Mouse (Mus musculus) olfactory bulb, adult 2 months (tissue): ENCODE data around the gene U2surp. TPM values are rescaled to one million over a fixed set of nuclear protein-coding genes. Genes with fewer than 3 reads are reported as not detected.

Experiments
- H3K27ac ChIP-seq: fragments of 200-500 bp; 2 replicates; pipeline ENCODE4 v1.5.1; 2012; ENCODE audit warnings: low read depth, low read length; ENCODE audit not compliant: insufficient read depth
- H3K4me1 ChIP-seq: fragments of 200-500 bp; 2 replicates; pipeline ENCODE4 v1.6.1; 2012; ENCODE audit warnings: low read length; ENCODE audit not compliant: control insufficient read depth, insufficient read depth
- H3K4me3 ChIP-seq: fragments of 200-500 bp; 2 replicates; pipeline ENCODE4 v1.5.1; 2012; ENCODE audit warnings: mild to moderate bottlenecking, low read depth, low read length, moderate library complexity; ENCODE audit not compliant: insufficient read depth
- CTCF ChIP-seq: fragments of 200-500 bp; IDR thresholded peaks from 2 replicates; pipeline ENCODE4 v1.5.1; 2012; ENCODE audit warnings: low read depth, mild to moderate bottlenecking, low read length, moderate library complexity; ENCODE audit not compliant: insufficient read depth
- POLR2A ChIP-seq: fragments of 200-500 bp; IDR thresholded peaks from 2 replicates; pipeline ENCODE4 v1.6.1; 2012; ENCODE audit warnings: mild to moderate bottlenecking, low read depth, low read length, moderate library complexity; ENCODE audit not compliant: insufficient read depth
- WGBS: fragments of 180-500 bp; shearing (Covaris S2); methylation state at CpG from one replicate; pipeline ENCODE4 v1.1.7; 2018; 5-methylcytosine and 5-hydroxymethylcytosine counted together
- polyA plus RNA-seq: library from polyadenylated mRNA; stranded (reverse); fragments of >200 nt; gene quantifications from 2 replicates; pipeline ENCODE4 v1.2.4, GENCODE M21; 2012; ENCODE audit warnings: low replicate concordance; ENCODE audit not compliant: missing spikeins, insufficient read depth, insufficient read length

U2surp gene
- polyA plus RNA-seq, result 129 TPM in 1 of 2 replicates, not detected in the other

DNA sequence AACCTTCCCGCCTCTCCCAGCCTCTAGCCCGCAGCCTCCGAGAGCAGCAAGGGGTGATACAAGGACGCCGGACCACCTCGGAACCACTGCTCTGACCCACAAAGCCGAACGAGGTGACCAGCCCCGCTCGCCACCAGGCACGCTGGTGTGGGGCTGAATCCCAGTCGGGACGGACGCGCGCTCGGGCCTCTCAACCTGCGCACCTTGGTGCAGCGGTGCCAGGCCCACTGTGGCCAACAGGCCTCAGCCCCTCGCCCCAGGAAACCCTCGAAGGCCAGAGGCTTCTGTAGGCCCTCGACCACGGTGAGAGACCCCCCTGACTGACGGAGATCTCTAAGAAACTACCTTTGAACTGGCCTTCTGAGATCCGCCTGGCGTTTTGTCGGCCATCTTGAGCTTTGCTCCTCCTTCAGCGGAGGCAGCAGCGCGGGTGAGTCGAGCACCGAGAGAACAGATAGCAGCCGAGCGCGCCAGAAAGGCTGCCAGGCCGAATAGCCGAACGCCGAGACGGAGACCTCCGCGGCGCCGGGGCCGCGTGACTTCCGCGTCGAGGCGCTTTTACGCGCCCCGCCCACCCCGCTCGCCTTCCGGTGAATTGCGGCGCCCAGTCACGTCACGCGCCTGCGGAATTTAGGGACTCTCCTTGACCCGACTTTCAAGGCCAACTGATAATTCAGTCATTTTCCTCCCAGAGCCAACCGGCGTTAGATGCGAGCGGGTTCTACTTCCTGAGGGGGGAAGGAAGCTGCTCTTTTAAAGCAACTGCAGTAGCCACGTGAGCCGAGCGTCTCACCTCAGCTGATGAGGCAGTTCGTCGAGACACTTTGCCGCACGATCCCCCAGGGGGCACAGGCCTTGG lies at the start of gene U2surp:
TSS of gene U2surp (minus strand) at position 525 of the 859 bp plus-strand sequence.
- under 1% methylated on average over 74 of the region's 74 CpGs for WGBS
- TF ChIP-seq CTCF (no peak), POLR2A (peak; percentile 50)
- H3K4me3 ChIP-seq, result peak within 1 kb of the TSS; percentile 68
- H3K27ac ChIP-seq, result peak within 1 kb of the TSS; percentile 87
- peaks cover 2% of the 10 kb centered on the region; the same call in 1 of the 2 replicates for H3K4me1 ChIP-seq

DNA sequence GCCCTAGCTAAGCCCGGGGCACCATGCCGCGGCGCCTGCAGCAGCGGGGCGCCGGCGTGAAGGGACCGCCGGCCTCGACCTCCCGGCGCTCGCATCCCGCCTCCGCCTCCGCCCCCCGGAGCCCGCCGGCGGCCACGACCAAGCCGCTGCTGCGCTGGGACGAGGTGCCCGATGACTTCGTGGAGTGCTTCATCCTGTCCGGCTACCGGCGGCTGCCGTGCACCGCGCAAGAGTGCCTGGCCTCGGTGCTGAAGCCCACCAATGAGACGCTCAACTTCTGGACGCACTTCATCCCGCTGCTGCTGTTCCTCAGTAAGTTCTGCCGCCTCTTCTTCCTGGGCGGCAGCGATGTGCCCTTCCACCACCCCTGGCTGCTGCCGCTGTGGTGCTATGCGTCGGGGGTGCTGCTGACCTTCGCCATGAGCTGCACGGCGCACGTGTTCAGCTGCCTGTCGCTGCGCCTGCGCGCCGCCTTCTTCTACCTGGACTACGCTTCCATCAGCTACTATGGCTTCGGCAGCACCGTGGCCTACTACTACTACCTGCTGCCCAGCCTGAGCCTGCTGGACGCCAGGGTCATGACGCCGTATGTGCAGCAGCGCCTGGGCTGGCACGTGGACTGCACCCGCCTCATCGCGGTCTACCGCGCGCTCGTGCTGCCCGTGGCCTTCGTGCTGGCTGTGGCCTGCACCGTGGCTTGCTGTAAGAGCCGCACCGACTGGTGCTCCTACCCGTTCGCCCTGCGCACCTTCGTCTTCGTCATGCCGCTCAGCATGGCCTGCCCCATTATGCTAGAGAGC lies 48.3 kb upstream of the U2surp start:
- 13% methylated on average over 78 of the region's 78 CpGs for WGBS
- H3K4me1 ChIP-seq, result peaks cover 12% of the 10 kb centered on the region
- TF ChIP-seq CTCF (no peak), POLR2A (no peak)
- H3K4me3 ChIP-seq, result peak overlapping the region; percentile 93
- H3K27ac ChIP-seq, result no peak overlapping the region

DNA sequence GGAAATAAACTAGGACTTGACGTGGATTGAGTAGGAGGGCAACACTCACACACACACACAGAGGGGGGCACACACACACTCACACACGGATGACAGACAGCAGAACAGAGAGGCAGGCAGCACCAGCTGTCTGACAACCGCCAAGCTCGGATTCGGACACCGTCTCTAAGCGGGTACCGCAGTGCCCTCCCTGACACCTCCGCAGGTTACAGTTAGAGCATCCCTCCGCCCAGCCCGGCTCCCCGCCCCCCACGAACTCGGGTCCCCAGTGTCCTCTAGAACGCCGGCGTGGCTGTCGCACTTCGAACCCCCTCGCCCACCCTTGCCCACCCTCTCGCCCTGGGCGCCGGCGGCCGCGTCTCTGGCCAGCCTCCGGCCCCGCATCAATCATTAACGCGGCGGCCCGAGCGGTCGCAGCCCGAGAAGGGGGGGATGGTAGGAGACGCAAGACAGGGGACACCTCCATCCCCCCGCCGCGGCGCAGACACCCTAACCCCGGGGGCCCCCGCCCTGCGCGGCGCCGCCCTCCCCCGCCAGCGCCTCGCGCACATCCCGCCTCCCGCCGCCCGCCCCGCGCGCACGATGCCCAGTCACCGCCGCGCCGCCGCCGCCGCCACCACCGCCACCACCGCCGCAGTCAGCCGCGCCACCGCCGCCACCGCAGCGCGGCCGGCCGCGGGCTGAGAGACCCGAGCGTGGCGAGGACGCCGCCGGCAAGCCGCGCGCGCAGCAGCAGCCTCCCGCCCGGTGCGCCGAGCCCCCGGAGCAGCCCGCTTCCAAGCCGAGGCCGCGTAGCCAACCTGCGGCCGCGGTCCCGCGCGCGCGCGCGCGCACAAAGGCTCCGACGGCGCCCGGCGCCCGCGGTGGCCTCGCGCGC lies 47.5 kb upstream of the U2surp start, which contains the start of gene Paqr9:
TSS of gene Paqr9 (plus strand) at position 599 of the 877 bp plus-strand sequence.
- WGBS, result 15% methylated on average over 117 of the region's 118 CpGs
- peak within 1 kb of the TSS; percentile 93 for H3K4me3 ChIP-seq
- H3K4me1 ChIP-seq, result peaks cover 12% of the 10 kb centered on the region
- no peak within 1 kb of the TSS for H3K27ac ChIP-seq
- TF ChIP-seq CTCF (no peak), POLR2A (no peak)

DNA sequence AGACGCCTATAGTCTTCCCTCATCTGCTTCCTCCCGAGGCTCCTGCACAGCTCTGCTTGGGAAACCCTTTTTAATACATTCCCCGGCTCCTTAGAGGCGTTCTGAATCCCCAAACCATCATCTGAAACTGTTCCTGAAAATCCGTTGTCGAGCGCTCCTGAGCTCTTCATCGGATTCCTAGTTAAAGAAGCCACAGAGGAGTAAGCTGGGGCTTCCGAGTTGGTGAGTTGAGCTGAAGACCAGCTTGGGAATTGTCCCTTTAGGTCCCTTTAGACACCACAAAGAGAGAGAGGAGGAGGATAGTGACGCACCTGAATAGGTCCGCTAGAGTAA lies 46.9 kb upstream of the U2surp start:
- Histone ChIP-seq H3K4me3 (peak overlapping the region; percentile 93), H3K27ac (no peak overlapping the region), H3K4me1 (peaks cover 12% of the 10 kb centered on the region)
- WGBS, result 8% methylated on average over 11 of the region's 11 CpGs
- TF ChIP-seq CTCF (no peak), POLR2A (no peak)

DNA sequence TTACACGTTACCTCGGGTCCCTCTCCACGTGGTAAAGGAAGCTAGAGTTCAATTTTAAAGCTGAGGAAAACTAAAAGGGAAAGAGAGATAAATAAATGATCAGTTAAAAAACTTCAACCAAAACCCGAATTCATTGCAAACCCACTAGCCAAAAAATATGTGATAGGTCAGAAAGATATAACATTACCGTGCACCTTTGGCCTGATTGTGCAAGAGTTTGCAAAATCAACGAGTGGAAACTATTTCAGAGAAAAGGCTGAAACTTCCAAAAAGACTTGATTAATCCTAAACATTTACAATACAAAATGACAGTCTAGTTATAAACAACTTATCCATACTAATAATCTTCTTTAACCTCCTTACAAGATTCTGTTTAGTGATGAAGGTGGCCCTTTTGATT lies 45.9 kb upstream of the U2surp start:
- Histone ChIP-seq H3K27ac (no peak overlapping the region), H3K4me1 (peaks cover 12% of the 10 kb centered on the region), H3K4me3 (no peak overlapping the region)
- TF ChIP-seq POLR2A (no peak), CTCF (no peak)
- 82% methylated on average over 6 of the region's 6 CpGs for WGBS

DNA sequence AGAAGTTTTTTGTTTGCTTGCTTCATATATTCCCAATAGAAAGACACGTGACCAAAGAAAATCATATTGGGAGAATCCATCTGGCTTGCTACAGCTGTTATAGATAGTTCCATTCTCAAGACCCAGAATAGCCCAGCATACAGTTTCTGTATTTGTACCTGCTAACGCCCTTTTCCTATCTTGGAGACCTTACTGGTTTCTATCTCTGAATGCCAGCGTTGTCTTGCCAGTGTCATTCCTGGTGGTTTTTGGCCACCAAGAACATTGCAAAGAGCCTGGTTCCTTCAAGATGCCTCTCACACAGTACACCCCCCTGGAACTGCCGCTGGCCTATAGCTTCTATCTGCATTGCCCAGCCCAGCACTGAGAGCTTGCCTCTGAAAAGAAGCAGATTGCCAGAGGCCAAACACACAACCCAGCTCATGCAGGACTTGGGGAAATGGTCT lies 44.3 kb upstream of the U2surp start:
- H3K27ac ChIP-seq, result no peak overlapping the region
- WGBS, result 95% methylated on average over 4 of the region's 4 CpGs
- H3K4me1 ChIP-seq, result peaks cover 12% of the 10 kb centered on the region
- TF ChIP-seq CTCF (no peak), POLR2A (no peak)
- no peak overlapping the region for H3K4me3 ChIP-seq

DNA sequence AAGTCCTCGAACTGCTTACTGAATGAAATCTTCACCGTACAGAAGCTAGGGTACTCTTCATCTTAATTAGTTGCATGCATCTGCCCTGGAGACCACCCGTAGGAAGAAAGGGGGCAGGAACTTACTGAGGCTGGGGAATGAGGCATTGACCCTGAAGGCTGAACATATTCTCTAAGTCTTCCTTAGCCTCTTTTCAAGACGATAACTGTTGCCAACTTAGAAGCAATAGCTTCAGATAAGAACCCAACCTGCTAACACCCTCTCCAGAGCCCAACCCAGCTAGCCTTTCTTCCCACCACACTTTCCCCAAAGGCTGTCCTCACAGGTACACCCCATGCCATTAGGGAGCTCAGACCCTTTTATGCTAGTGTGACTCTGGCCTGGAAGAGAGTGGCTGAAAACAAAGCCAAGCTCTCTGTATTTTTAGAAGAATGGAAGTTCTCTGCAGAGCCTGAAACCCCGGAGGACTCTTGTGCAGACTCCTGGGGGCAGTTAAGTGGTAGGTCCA lies 43.5 kb upstream of the U2surp start:
- Histone ChIP-seq H3K4me3 (no peak overlapping the region), H3K4me1 (peaks cover 8% of the 10 kb centered on the region), H3K27ac (no peak overlapping the region)
- WGBS, result 73% methylated on average over 5 of the region's 5 CpGs
- TF ChIP-seq CTCF (no peak), POLR2A (no peak)
